Mouse (Mus musculus) heart, embryonic 11.5 days (tissue): ENCODE data around the gene Spin1. TPM values are rescaled to one million over a fixed set of nuclear protein-coding genes. Genes with fewer than 3 reads are reported as not detected.

Source experiments
- ATAC-seq: fragments of 200-750 bp; cut with Nextera tagmentation; replicated peaks from 2 replicates; pipeline ENCODE4 v1.8.0; 2017; ENCODE audit warnings: moderate library complexity; ENCODE audit not compliant: insufficient number of reproducible peaks, low FRiP score, low TSS enrichment
- H3K27ac ChIP-seq: fragments of 300-500 bp; sonication (generic); 2 replicates; pipeline ENCODE4 v1.5.1; 2014; ENCODE audit warnings: mild to moderate bottlenecking, low read depth, low read length
- H3K27me3 ChIP-seq: fragments of 300-500 bp; sonication (generic); 2 replicates; pipeline ENCODE4 v1.6.1; 2014; ENCODE audit warnings: mild to moderate bottlenecking, low read length, mixed read lengths; ENCODE audit not compliant: control insufficient read depth, insufficient read depth
- H3K36me3 ChIP-seq: fragments of 300-500 bp; sonication (generic); 2 replicates; pipeline ENCODE4 v1.6.1; 2014; ENCODE audit warnings: mild to moderate bottlenecking, low read length, moderate library complexity, mixed read lengths; ENCODE audit not compliant: control insufficient read depth, insufficient read depth
- H3K4me1 ChIP-seq: fragments of 300-500 bp; sonication (generic); 2 replicates; pipeline ENCODE4 v1.6.1; 2014; ENCODE audit warnings: low read length; ENCODE audit not compliant: control insufficient read depth, insufficient read depth
- H3K4me2 ChIP-seq: fragments of 300-500 bp; sonication (generic); 2 replicates; pipeline ENCODE4 v1.6.1; 2014; ENCODE audit warnings: mild to moderate bottlenecking, moderate library complexity
- H3K4me3 ChIP-seq: fragments of 300-500 bp; sonication (generic); 2 replicates; pipeline ENCODE4 v1.5.1; 2014; ENCODE audit warnings: low read depth, low read length
- H3K9ac ChIP-seq: fragments of 300-500 bp; sonication (generic); 2 replicates; pipeline ENCODE4 v1.6.1; 2014; ENCODE audit warnings: mild to moderate bottlenecking, low read depth, low read length, moderate library complexity
- H3K9me3 ChIP-seq: fragments of 300-500 bp; sonication (generic); replicated peaks from 2 replicates; pipeline ENCODE4 v1.6.1; 2016; ENCODE audit warnings: low read length; ENCODE audit not compliant: control insufficient read depth
- WGBS: fragments of 180-500 bp; shearing (Covaris S2); extraction: QIAGEN DNeasy Blood & Tissue Kit; methylation state at CpG from one replicate; pipeline ENCODE4 v1.1.7; 2014; ENCODE audit not compliant: insufficient replicate concordance; 5-methylcytosine and 5-hydroxymethylcytosine counted together
- polyA plus RNA-seq: library from polyadenylated mRNA; unstranded; fragments of >200 nt; fragmentation: Nextera tagmentation; extraction: Ambion mirVana; gene quantifications from 2 replicates; pipeline ENCODE4 v1.2.1, GENCODE M21; 2014

Gene Spin1
- 56.7 and 64.9 TPM in 2 replicates for polyA plus RNA-seq

DNA sequence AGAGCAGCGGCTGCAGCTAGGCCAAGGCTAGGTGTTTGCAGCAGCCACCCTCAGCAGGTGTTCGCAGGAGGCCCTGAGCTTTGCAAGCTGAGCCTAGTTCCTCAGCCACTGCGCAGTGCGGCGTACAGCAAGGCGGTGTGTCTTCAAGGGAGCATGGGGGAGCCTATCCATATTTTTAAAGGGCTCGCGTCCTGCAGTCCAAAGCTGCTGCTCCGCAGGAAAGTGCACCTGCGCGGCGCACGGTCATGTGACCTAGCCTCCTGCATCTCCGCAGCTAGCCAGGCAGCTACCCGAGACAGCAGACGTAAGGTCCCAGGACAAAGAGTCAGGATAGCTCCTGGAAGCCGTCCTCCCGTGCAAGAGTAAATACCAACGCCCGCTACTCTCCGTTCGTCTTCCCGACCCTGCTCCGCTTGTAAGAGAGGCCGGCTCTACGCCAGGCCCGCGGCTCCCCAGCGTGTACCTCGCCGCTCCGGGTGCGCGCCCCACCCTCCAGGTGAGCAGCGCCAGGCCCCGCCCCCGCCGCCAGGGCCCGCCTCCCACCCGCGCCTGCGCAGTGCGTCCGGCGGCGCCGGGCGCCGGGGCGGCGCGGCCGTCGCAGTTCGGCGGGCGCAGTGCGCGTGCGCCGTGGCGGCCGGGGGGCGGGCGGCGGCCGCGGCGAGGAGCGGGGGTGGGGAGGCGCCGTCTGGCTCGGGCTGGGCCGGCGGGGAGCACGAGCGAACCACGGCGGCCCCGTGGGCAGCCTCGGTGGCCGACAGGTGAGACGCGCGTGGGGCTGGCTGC is at the start of gene Spin1:
TSS of gene Spin1 (plus strand) at position 648 of the 783 bp plus-strand sequence.
- peak within 1 kb of the TSS; percentile 99 for H3K4me2 ChIP-seq
- H3K36me3 ChIP-seq: peaks cover 10% of the 10 kb centered on the region; the same call in 1 of the 2 replicates
- H3K4me3 ChIP-seq: peak within 1 kb of the TSS; percentile 93
- no peaks in the 10 kb centered on the region for H3K27me3 ChIP-seq
- ATAC-seq: peak; percentile 84
- H3K9ac ChIP-seq: peak within 1 kb of the TSS; percentile 93
- H3K27ac ChIP-seq: peak within 1 kb of the TSS; percentile 87
- under 1% methylated on average over 47 of the region's 85 CpGs for WGBS
- no peaks in the 10 kb centered on the region for H3K9me3 ChIP-seq
- peaks cover 5% of the 10 kb centered on the region; the same call in 1 of the 2 replicates for H3K4me1 ChIP-seq

- Histone ChIP-seq H3K27me3 (no peaks in the 10 kb centered on the region), H3K27ac (no peak overlapping the region), H3K4me3 (no peak overlapping the region), H3K4me2 (no peak overlapping the region), H3K9ac (no peak overlapping the region), H3K9me3 (no peaks in the 10 kb centered on the region), H3K36me3 (no peaks in the 10 kb centered on the region), H3K4me1 (no peaks in the 10 kb centered on the region)
- 86% methylated on average over 4 of the region's 4 CpGs for WGBS
- no peak for ATAC-seq
Measured at GRCm38 (mm10) chr13:51051016-51051415, 49.7 kb upstream of the Spin1 start.

GRCm38 (mm10) chr13:51052408-51052807 is 48.3 kb upstream of the Spin1 start:
- ATAC-seq: no peak

GRCm38 (mm10) chr13:51063024-51063423 is 37.7 kb upstream of the Spin1 start:
- H3K27me3 ChIP-seq: no peaks in the 10 kb centered on the region
- H3K36me3 ChIP-seq: no peaks in the 10 kb centered on the region
- H3K4me2 ChIP-seq: no peak overlapping the region
- no peaks in the 10 kb centered on the region for H3K4me1 ChIP-seq
- WGBS: 36% methylated on average over 6 of the region's 6 CpGs
- no peak overlapping the region for H3K4me3 ChIP-seq
- ATAC-seq: no peak
- H3K27ac ChIP-seq: no peak overlapping the region
- no peaks in the 10 kb centered on the region for H3K9me3 ChIP-seq
- no peak overlapping the region for H3K9ac ChIP-seq

More at GRCm38 (mm10) chr13:51052408-51052807, 48.3 kb upstream of the Spin1 start:
- H3K36me3 ChIP-seq: no peaks in the 10 kb centered on the region
- H3K9ac ChIP-seq: no peak overlapping the region
- WGBS: 59% methylated on average over 3 of the region's 3 CpGs
- no peaks in the 10 kb centered on the region for H3K4me1 ChIP-seq
- H3K4me3 ChIP-seq: no peak overlapping the region
- no peaks in the 10 kb centered on the region for H3K9me3 ChIP-seq
- no peaks in the 10 kb centered on the region for H3K27me3 ChIP-seq
- H3K4me2 ChIP-seq: no peak overlapping the region
- H3K27ac ChIP-seq: no peak overlapping the region

DNA sequence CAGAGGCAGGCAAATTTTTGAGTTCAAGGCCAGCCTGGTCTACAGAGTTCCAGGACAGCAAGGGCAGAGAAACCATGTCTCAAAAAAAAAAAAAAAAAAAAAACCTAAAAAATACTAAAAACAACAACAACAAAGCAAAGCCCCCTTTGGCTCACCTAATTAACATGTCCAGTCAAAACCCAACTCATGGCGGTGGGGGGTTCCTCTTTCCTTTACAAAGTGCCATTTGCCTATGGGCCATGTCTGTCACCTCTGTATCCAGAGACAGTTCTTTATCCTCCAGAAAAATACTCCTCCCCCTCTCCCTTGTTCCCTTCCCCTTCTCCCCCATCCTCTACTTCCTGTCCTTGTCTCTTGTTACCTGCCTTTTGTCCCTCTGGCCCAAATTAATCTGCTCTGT is 37.0 kb upstream of the Spin1 start:
- Histone ChIP-seq H3K4me3 (no peak overlapping the region), H3K9ac (no peak overlapping the region), H3K4me1 (no peaks in the 10 kb centered on the region), H3K27me3 (no peaks in the 10 kb centered on the region), H3K36me3 (no peaks in the 10 kb centered on the region), H3K27ac (no peak overlapping the region), H3K9me3 (no peaks in the 10 kb centered on the region), H3K4me2 (no peak overlapping the region)
- no peak for ATAC-seq
- WGBS: 100% methylated on average over 1 of the region's 1 CpGs

DNA sequence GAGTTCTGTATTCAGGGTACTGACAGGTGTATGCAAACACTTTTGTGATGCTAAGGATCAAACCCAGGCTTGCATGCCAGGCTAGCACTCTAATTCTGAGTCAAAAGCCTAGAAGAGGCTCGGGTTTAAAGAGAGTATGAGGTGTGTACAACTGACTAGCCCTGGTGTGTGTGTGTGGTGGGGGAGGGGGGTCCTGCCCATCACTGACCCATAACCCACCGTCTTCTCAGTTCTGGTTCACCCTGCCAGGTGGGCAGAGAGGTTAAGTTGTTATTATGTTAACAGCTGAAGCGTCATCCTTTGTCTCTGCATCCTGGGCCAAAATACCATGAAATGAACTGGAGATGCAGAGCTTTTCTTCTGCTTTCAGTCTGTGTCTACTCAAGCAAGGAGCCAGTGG is 36.3 kb upstream of the Spin1 start:
- no peak overlapping the region for H3K27ac ChIP-seq
- ATAC-seq: no peak
- 79% methylated on average over 3 of the region's 3 CpGs for WGBS
- H3K9me3 ChIP-seq: no peaks in the 10 kb centered on the region
- no peak overlapping the region for H3K9ac ChIP-seq
- H3K36me3 ChIP-seq: no peaks in the 10 kb centered on the region
- no peaks in the 10 kb centered on the region for H3K4me1 ChIP-seq
- no peaks in the 10 kb centered on the region for H3K27me3 ChIP-seq
- no peak overlapping the region for H3K4me3 ChIP-seq
- no peak overlapping the region for H3K4me2 ChIP-seq

GRCm38 (mm10) chr13:51071063-51071680 is 29.5 kb upstream of the Spin1 start:
- Histone ChIP-seq H3K4me3 (no peak overlapping the region), H3K9ac (no peak overlapping the region), H3K36me3 (no peaks in the 10 kb centered on the region), H3K27ac (no peak overlapping the region), H3K4me2 (no peak overlapping the region), H3K4me1 (no peaks in the 10 kb centered on the region), H3K9me3 (no peaks in the 10 kb centered on the region), H3K27me3 (no peaks in the 10 kb centered on the region)
- 66% methylated on average over 11 of the region's 11 CpGs for WGBS
- no peak for ATAC-seq

DNA sequence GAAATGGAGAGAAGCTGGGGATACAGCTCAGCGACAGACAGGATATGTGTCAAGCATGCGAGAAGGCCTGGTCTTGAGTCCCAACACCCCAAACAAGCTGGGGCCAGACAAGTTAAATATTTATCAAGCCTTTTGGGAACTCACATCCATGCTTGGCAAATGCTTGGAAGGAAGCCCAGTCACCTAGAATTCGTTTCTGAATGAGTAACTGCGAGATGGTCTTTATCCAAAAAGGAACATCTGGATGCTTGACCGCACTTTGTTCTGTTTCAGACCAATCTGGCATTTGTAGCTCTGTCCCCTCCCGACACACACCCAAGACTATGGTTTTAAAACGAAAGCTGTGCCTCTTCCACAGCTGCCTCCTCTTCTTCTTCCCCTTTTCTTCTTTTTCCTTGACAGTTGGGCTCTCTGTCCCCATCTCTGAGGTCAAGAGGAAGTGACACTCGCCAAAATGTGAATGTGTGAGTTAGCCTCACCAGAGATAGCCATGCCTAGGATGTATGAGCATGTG is 28.9 kb upstream of the Spin1 start:
- Histone ChIP-seq H3K36me3 (no peaks in the 10 kb centered on the region), H3K27me3 (no peaks in the 10 kb centered on the region), H3K4me1 (no peaks in the 10 kb centered on the region), H3K27ac (no peak overlapping the region), H3K9me3 (no peaks in the 10 kb centered on the region), H3K4me3 (no peak overlapping the region), H3K9ac (no peak overlapping the region), H3K4me2 (no peak overlapping the region)
- no peak for ATAC-seq
- WGBS: 71% methylated on average over 8 of the region's 8 CpGs
